Mouse (Mus musculus): ENCODE measurements at regions not wholly inside any gene's neighbourhood (a gene's known extent, or its start where the extent isn't known, plus 50 kb on each side); places are given as distances from the start of the nearest gene placed in this dataset.
A peak's percentile ranks its signal among the peaks of the same experiment; 100 is the strongest.

DNA sequence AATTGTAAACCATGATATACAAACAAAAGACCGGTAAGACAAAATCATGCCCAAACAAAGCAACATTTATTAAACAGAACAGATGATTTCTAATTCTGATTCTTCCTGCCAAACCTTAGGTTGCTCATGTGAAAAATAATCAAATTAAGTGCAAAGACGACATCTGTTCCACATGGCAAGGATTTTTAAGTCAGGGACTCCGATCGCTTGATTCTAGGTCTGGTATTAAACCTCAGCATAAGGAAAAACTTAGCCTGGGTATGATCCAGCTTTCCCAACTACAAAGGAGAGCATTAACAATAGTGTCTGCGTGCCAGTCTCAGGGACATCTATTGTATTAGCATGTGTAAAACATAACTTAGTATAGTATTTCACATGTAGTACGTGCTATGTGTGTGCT, 181.8 kb upstream of the Rnpc3 start:
- DNase-seq (ENCODE audit: low spot score in 2 of 2) = no peak
- intact Hi-C loops (cut with DNase I) = no loop called here

DNA sequence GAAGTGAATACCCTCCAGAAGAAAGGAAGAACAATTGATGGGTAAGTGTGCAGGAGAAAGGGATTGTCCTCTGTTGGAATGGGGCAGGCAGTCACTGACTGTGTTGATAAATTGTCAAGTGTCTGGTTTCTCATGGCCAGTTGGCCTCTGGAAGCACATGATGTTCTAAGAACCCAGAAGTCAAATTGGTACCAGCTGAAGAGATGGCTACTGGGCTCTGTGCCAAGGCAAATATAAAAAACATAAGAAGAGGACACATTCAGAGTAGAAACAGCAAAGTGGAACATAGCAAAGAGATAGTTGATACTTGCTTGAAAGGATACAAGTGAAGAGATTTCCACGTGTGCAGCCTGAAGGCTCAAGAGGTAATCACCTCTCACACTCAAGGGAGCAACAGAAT, 170.9 kb upstream of the Col11a1 start:
- intact Hi-C loops (cut with DNase I) = no loop called here
- DNase-seq (ENCODE audit: low spot score in 2 of 2) = no peak

DNA sequence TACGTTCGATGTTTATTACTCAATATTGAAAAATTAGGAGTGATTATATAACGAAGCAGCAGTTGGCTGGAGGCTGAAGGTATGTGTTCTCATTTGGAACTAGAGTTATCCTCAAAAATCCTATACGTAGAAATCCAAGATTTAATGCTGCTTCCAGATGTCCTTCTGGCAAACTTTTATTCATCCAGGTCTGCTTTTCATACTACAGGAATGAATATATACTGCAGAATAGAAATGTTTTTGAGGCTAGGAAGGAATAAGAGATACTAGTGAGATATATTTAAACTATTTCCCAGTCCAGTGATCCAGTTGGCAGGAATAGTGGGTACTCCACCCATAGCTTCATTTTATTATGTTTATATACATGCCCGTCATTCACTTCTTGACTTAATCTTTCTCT, 170.3 kb upstream of the Col11a1 start:
- intact Hi-C loops (cut with DNase I) = no loop called here
- DNase-seq (ENCODE audit: low spot score in 2 of 2) = no peak

GRCm38 (mm10) chr3:113860426-113860825, 169.9 kb upstream of the Col11a1 start:
- intact Hi-C loops (cut with DNase I) = no loop called here
- no peak for DNase-seq (ENCODE audit: low spot score in 2 of 2)

DNA sequence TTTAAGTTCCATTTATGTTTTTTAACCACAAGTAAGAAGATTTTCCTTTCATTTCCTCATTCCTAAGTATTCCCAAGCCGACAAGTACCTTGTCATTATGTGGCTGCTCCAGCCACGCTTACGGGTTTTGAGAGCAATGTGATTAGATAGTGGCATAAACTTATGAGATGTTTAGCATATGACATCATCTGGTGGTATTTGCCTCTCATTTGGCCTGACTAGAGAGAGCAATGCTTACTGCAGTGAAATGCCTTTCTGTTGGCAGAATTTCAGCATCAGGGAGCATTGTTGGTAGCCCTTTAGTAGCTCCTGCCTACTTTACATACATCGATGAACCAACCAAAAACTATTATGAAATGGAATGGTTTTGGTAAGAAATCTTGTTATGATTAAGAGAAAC, 157.1 kb upstream of the Col11a1 start:
- intact Hi-C loops (cut with DNase I) = no loop called here
- no peak for DNase-seq (ENCODE audit: low spot score in 2 of 2)

- DNase-seq (ENCODE audit: low spot score in 2 of 2) = no peak
- intact Hi-C loops (cut with DNase I) = no loop called here
Measured at GRCm38 (mm10) chr3:113905162-113905561, 125.2 kb upstream of the Col11a1 start.

- peak; percentile 4 to 11 for DNase-seq (ENCODE audit: low spot score in 2 of 2)
- intact Hi-C loops (cut with DNase I) = no loop called here
Measured at GRCm38 (mm10) chr3:113919350-113920179, 110.8 kb upstream of the Col11a1 start.

- intact Hi-C loops (cut with DNase I) = no loop called here
- no peak for DNase-seq (ENCODE audit: low spot score in 2 of 2)
Measured at GRCm38 (mm10) chr3:113931553-113931952, 98.8 kb upstream of the Col11a1 start.

DNA sequence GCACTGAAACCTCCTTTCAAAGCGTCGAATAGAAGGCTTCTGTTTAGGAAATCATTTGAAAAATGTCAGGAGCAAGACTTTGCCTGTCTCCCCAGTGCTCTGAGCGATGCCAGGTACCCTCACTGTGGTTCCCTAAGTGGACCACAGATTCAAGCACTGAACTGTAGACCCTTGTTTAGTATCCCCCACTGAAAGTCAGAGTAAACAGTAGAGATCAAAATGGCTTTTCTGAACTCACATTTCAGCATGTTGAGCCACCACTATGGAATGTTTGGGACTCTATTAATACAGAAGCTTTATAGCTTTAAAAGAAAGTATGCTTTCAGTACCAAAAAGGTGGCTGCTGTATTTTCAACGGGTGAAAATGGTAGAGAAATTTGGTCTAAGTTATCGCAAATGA, 79.8 kb upstream of the Col11a1 start:
- no peak for DNase-seq (ENCODE audit: low spot score in 2 of 2)
- intact Hi-C loops (cut with DNase I) = no loop called here

DNA sequence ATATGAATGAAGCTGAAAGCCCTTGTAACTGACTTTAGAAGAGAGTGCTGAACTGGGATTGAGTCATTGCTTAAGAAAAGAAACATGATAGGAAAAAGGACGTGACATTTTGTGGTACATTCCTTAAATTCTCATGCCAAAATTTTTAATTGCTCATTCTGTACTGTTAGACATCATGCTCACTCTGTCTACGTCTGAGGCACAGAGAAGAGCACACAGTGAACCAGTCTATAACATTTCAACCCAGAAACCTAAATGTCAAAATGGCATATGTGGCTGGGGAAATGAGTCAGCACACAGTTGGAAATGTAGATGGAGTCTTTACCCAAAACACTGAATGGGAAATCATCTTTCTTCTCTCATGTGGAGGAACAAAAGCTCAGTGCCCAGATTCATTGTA, 77.9 kb upstream of the Col11a1 start:
- DNase-seq (ENCODE audit: low spot score in 2 of 2) = no peak
- intact Hi-C loops (cut with DNase I) = no loop called here

DNA sequence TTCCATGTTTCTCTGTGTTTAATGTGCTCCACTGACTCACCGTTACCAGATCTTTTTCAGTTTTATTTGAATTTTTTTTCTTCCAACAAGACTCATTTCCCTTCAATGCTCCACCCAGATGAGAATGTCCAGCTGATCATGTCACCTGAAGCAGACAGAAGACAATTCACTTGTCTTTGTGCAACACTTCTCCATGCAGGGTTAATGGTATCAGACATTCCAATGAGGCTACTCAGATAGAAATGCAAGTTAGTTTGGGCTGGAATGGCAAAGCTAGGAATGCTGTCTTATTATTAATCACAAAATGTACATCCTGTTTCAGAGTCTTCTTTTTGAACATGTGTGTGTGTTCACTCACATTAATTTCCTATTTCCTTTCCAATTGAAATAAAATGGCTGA, 77.2 kb upstream of the Col11a1 start:
- no peak for DNase-seq (ENCODE audit: low spot score in 2 of 2)
- intact Hi-C loops (cut with DNase I) = no loop called here

DNA sequence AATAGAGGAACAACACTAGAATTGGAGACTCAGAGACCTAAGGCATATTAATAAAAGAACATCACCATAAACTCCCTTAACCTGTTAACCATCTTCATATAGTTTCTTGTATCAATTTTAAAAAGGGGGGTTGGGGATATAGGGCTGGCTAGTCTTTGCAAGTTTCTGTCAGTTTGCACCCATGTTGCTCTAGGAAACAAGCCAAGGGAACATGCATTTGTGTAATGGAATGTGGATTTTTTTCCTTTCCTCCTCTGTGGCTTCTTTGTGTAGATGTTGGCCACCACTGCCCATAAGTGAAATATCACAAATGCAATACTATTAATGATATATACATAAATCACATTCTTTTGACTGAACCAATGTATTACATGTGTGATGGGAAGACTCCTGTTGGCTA, 75.9 kb upstream of the Col11a1 start:
- no peak for DNase-seq (ENCODE audit: low spot score in 2 of 2)
- intact Hi-C loops (cut with DNase I) = no loop called here

DNA sequence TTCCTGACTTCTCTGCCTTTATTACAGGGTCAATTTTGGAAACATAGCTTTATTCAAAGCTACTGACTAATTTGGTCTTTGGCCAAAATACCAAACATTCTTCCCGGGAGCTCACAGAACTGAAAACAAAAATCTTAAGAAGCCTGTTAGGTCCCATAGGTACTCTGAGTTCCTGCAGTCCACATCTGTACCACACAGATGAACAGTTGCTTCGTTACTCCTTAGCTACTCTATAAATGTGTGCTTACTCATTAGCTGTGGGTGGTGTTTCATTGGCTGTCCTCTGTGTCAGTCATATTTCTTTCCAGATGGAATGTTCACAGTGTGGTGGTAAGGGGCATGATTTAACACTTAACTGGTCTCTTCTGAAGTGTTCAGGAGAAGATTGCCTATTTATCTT, 70.3 kb upstream of the Col11a1 start:
- intact Hi-C loops (cut with DNase I) = no loop called here
- no peak for DNase-seq (ENCODE audit: low spot score in 2 of 2)

Data from left cerebral cortex, postnatal 25 days (tissue).